Mouse (Mus musculus) liver, postnatal 0 days (tissue): ENCODE results near the gene Gramd1a. TPM values are rescaled to one million over a fixed set of nuclear protein-coding genes. Genes with fewer than 3 reads are reported as not detected.

Experiments used
- ATAC-seq: fragments of 200-750 bp; cut with Nextera tagmentation; 2 replicates; pipeline ENCODE4 v1.8.0; 2017; ENCODE audit warnings: mild to moderate bottlenecking, moderate library complexity
- DNase-seq: peaks from one replicate; pipeline ENCODE4 v3.0.0-alpha.2; 2016
- H3K27ac ChIP-seq: fragments of 300-500 bp; sonication (generic); 2 replicates; pipeline ENCODE4 v1.5.1; 2014; ENCODE audit warnings: antibody characterized with exemption, moderate library complexity, mild to moderate bottlenecking, low read depth
- H3K27me3 ChIP-seq: fragments of 300-500 bp; sonication (generic); 2 replicates; pipeline ENCODE4 v1.6.1; 2014; ENCODE audit warnings: low read length, control low read depth, mixed read lengths; ENCODE audit not compliant: insufficient read depth
- H3K36me3 ChIP-seq: fragments of 300-500 bp; sonication (generic); replicated peaks from 2 replicates; pipeline ENCODE4 v1.6.1; 2014; ENCODE audit warnings: mild to moderate bottlenecking, control low read depth, low read length, moderate library complexity, mixed read lengths; ENCODE audit not compliant: insufficient read depth
- H3K4me1 ChIP-seq: fragments of 300-500 bp; sonication (generic); 2 replicates; pipeline ENCODE4 v1.6.1; 2014; ENCODE audit warnings: antibody characterized with exemption, mild to moderate bottlenecking, control low read depth; ENCODE audit not compliant: insufficient read depth
- H3K4me2 ChIP-seq: fragments of 300-500 bp; sonication (generic); 2 replicates; pipeline ENCODE4 v1.6.1; 2014; ENCODE audit warnings: low read depth, mild to moderate bottlenecking, low read length, moderate library complexity, mixed read lengths
- H3K4me3 ChIP-seq: fragments of 300-500 bp; sonication (generic); 2 replicates; pipeline ENCODE4 v1.5.1; 2014; ENCODE audit warnings: low read depth, low read length
- H3K9ac ChIP-seq: fragments of 300-500 bp; sonication (generic); replicated peaks from 2 replicates; pipeline ENCODE4 v1.6.1; 2014; ENCODE audit warnings: mild to moderate bottlenecking, moderate library complexity
- H3K9me3 ChIP-seq: fragments of 300-500 bp; sonication (generic); 2 replicates; pipeline ENCODE4 v1.6.1; 2016; ENCODE audit warnings: mild to moderate bottlenecking, control low read depth, low read length, mixed read lengths
- CTCF ChIP-seq: sonication (generic); IDR thresholded peaks from 2 replicates; pipeline ENCODE4 v1.5.1; 2016; ENCODE audit warnings: antibody characterized with exemption, low read depth
- EP300 ChIP-seq: IDR thresholded peaks from 2 replicates; pipeline ENCODE4 v1.6.1; 2016; ENCODE audit warnings: antibody characterized with exemption, low read depth, mild to moderate bottlenecking
- WGBS: fragments of 180-500 bp; shearing (Covaris S2); extraction: QIAGEN DNeasy Blood & Tissue Kit; methylation state at CpG from one replicate; pipeline ENCODE4 v1.1.7; 2014; ENCODE audit not compliant: insufficient replicate concordance; 5-methylcytosine and 5-hydroxymethylcytosine counted together
- polyA plus RNA-seq: library from polyadenylated mRNA; unstranded; fragments of >200 nt; fragmentation: Nextera tagmentation; extraction: Ambion mirVana; gene quantifications from 2 replicates; pipeline ENCODE4 v1.2.1, GENCODE M21; 2015

Gene Gramd1a
- polyA plus RNA-seq, 1 experiment from 2014 or later = 8.9 TPM

- Histone ChIP-seq H3K27ac (no peak overlapping the region), H3K4me2 (peak overlapping the region; percentile 51), H3K4me3 (no peak overlapping the region), H3K9me3 (no peaks in the 10 kb centered on the region), H3K9ac (no peak overlapping the region), H3K36me3 (0 out of 2 replicates have a peak, but pooled peaks cover 3% of the 10 kb centered on the region), H3K4me1 (0 out of 2 replicates have a peak, but pooled peaks cover 2% of the 10 kb centered on the region), H3K27me3 (no peaks in the 10 kb centered on the region)
- TF ChIP-seq CTCF (peak; percentile 94), EP300 (no peak)
- peak; percentile 87 for DNase-seq
- peak; percentile 86 for ATAC-seq
- WGBS = 39% methylated on average over 16 of the region's 20 CpGs
Observed at GRCm38 (mm10) chr7:31097583-31098248, 58.0 kb downstream of the Gramd1a start.

- Histone ChIP-seq H3K4me2 (no peak overlapping the region), H3K36me3 (no peaks in the 10 kb centered on the region), H3K4me3 (no peak overlapping the region), H3K27me3 (no peaks in the 10 kb centered on the region), H3K27ac (no peak overlapping the region), H3K9me3 (no peaks in the 10 kb centered on the region), H3K4me1 (0 out of 2 replicates have a peak, but pooled peaks cover 2% of the 10 kb centered on the region), H3K9ac (no peak overlapping the region)
- no peak for ATAC-seq
- TF ChIP-seq CTCF = no peak
- TF ChIP-seq EP300 = no peak
- DNase-seq = no peak
- WGBS = 73% methylated on average over 9 of the region's 9 CpGs
Observed at GRCm38 (mm10) chr7:31096892-31097564, 58.7 kb downstream of the Gramd1a start.

GRCm38 (mm10) chr7:31094774-31095501 lies 60.8 kb downstream of the Gramd1a start:
- WGBS = 29% methylated on average over 12 of the region's 12 CpGs
- DNase-seq (no peak), ATAC-seq (no peak)
- Histone ChIP-seq H3K4me3 (no peak overlapping the region), H3K27me3 (no peaks in the 10 kb centered on the region), H3K36me3 (no peaks in the 10 kb centered on the region), H3K9ac (no peak overlapping the region), H3K4me2 (no peak overlapping the region), H3K27ac (no peak overlapping the region), H3K9me3 (0 out of 2 replicates have a peak, but pooled peaks cover 2% of the 10 kb centered on the region), H3K4me1 (0 out of 2 replicates have a peak, but pooled peaks cover 2% of the 10 kb centered on the region)
- TF ChIP-seq EP300 (no peak), CTCF (peak; percentile 44)

GRCm38 (mm10) chr7:31089721-31090120 lies 66.0 kb downstream of the Gramd1a start:
- Histone ChIP-seq H3K36me3 (no peaks in the 10 kb centered on the region), H3K9me3 (0 out of 2 replicates have a peak, but pooled peaks cover 2% of the 10 kb centered on the region), H3K9ac (no peak overlapping the region), H3K4me3 (no peak overlapping the region), H3K4me2 (no peak overlapping the region), H3K27ac (peak overlapping the region; percentile 44), H3K27me3 (no peaks in the 10 kb centered on the region), H3K4me1 (peaks cover 12% of the 10 kb centered on the region)
- ATAC-seq = peak; percentile 38; the same call in 1 of the 2 replicates
- no peak for DNase-seq
- WGBS = 22% methylated on average over 2 of the region's 2 CpGs
- TF ChIP-seq CTCF (no peak), EP300 (no peak)

GRCm38 (mm10) chr7:31088206-31088605 lies 67.5 kb downstream of the Gramd1a start:
- DNase-seq = no peak
- no peaks in the 10 kb centered on the region for H3K36me3 ChIP-seq
- H3K4me3 ChIP-seq = no peak overlapping the region
- no peak overlapping the region for H3K9ac ChIP-seq
- WGBS = 59% methylated on average over 3 of the region's 3 CpGs
- no peak for ATAC-seq
- no peaks in the 10 kb centered on the region for H3K27me3 ChIP-seq
- no peak overlapping the region for H3K4me2 ChIP-seq
- H3K9me3 ChIP-seq = 0 out of 2 replicates have a peak, but pooled peaks cover 2% of the 10 kb centered on the region
- H3K4me1 ChIP-seq = peaks cover 17% of the 10 kb centered on the region
- TF ChIP-seq CTCF (no peak), EP300 (no peak)
- no peak overlapping the region for H3K27ac ChIP-seq

- no peak overlapping the region for H3K4me3 ChIP-seq
- no peaks in the 10 kb centered on the region for H3K27me3 ChIP-seq
- H3K4me1 ChIP-seq = peaks cover 23% of the 10 kb centered on the region
- TF ChIP-seq CTCF (no peak), EP300 (no peak)
- H3K4me2 ChIP-seq = no peak overlapping the region
- 24% methylated on average over 2 of the region's 2 CpGs for WGBS
- H3K9me3 ChIP-seq = 0 out of 2 replicates have a peak, but pooled peaks cover 2% of the 10 kb centered on the region
- ATAC-seq = no peak
- DNase-seq = no peak
- 0 out of 2 replicates have a peak overlapping the region, but pooled peaks have one; percentile 13 for H3K27ac ChIP-seq
- no peaks in the 10 kb centered on the region for H3K36me3 ChIP-seq
- no peak overlapping the region for H3K9ac ChIP-seq
Observed at GRCm38 (mm10) chr7:31087262-31087661, 68.4 kb downstream of the Gramd1a start.
